Mouse (Mus musculus) hindbrain, embryonic 10.5 days (tissue): ENCODE results near the gene Aldh4a1. TPM values are rescaled to one million over a fixed set of nuclear protein-coding genes. Genes with fewer than 3 reads are reported as not detected.

Experiments used
- DNase-seq: peaks from one replicate; pipeline ENCODE4 v3.0.0-alpha.2; 2017; ENCODE audit warnings: low spot score
- H3K27ac ChIP-seq: fragments of 300-500 bp; sonication (generic); 2 replicates; pipeline ENCODE4 v1.5.1; 2016; ENCODE audit warnings: mild to moderate bottlenecking, moderate library complexity
- H3K27me3 ChIP-seq: fragments of 300-500 bp; sonication (generic); 2 replicates; pipeline ENCODE4 v1.6.1; 2016; ENCODE audit warnings: mild to moderate bottlenecking; ENCODE audit not compliant: poor library complexity, insufficient read depth, severe bottlenecking
- H3K36me3 ChIP-seq: fragments of 300-500 bp; sonication (generic); 2 replicates; pipeline ENCODE4 v1.6.1; 2016; ENCODE audit warnings: mild to moderate bottlenecking, moderate library complexity
- H3K4me1 ChIP-seq: fragments of 300-500 bp; sonication (generic); replicated peaks from 2 replicates; pipeline ENCODE4 v1.6.1; 2016; ENCODE audit warnings: mild to moderate bottlenecking
- H3K4me3 ChIP-seq: fragments of 300-500 bp; sonication (generic); 2 replicates; pipeline ENCODE4 v1.5.1; 2016; ENCODE audit warnings: mild to moderate bottlenecking, moderate library complexity
- H3K9me3 ChIP-seq: fragments of 300-500 bp; sonication (generic); 2 replicates; pipeline ENCODE4 v1.6.1; 2016; ENCODE audit warnings: mild to moderate bottlenecking, moderate library complexity
- WGBS: fragments of 180-500 bp; shearing (Covaris S2); methylation state at CpG from one replicate; pipeline ENCODE4 v1.1.7; 2016; 5-methylcytosine and 5-hydroxymethylcytosine counted together
- polyA plus RNA-seq: library from polyadenylated mRNA; unstranded; fragments of >200 nt; fragmentation: Nextera tagmentation; extraction: Ambion mirVana; gene quantifications from 2 replicates; pipeline ENCODE4 v1.2.1, GENCODE M21; 2016

The Aldh4a1 gene
- polyA plus RNA-seq, 1 experiment from 2014 or later = 22.5 TPM

DNA sequence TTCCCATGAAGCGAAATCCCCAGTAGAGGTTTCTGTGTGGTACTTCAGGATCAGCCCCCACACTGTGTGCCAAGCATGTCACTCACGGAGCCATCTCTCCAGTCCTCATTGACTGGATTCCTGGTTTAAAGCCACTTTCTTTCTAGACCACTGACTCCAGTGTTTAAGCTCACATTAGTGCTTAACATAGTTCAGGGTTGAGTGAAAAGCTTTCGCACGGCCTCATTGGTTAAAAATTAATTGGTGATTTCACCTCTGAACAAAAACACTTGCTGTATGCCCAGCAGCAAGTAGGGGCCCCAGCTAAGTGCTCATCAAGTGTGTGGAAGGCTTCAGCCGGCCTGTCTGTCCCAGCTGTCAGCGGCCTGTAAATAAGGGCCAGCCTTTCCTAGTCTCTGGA lies 45.0 kb downstream of the Aldh4a1 start:
- no peak overlapping the region for H3K27ac ChIP-seq
- 72% methylated on average over 6 of the region's 6 CpGs for WGBS
- no peak for DNase-seq

GRCm38 (mm10) chr4:139669847-139670246 lies 47.2 kb downstream of the Aldh4a1 start:
- H3K4me3 ChIP-seq = no peak overlapping the region
- 0 out of 2 replicates have a peak, but pooled peaks cover 2% of the 10 kb centered on the region for H3K9me3 ChIP-seq
- H3K27ac ChIP-seq = no peak overlapping the region
- H3K4me1 ChIP-seq = no peaks in the 10 kb centered on the region
- WGBS = 19% methylated on average over 6 of the region's 6 CpGs
- peaks cover 10% of the 10 kb centered on the region for H3K27me3 ChIP-seq
- DNase-seq = peak; percentile 70
- no peaks in the 10 kb centered on the region for H3K36me3 ChIP-seq

More for the DNA sequence above, 45.0 kb downstream of the Aldh4a1 start:
- 0 out of 2 replicates have a peak, but pooled peaks cover 2% of the 10 kb centered on the region for H3K9me3 ChIP-seq
- peaks cover 7% of the 10 kb centered on the region; the same call in 1 of the 2 replicates for H3K27me3 ChIP-seq
- H3K4me1 ChIP-seq = no peaks in the 10 kb centered on the region
- no peaks in the 10 kb centered on the region for H3K36me3 ChIP-seq
- H3K4me3 ChIP-seq = no peak overlapping the region

GRCm38 (mm10) chr4:139675696-139676095 lies 53.0 kb downstream of the Aldh4a1 start:
- no peaks in the 10 kb centered on the region for H3K36me3 ChIP-seq
- H3K27me3 ChIP-seq = peaks cover 10% of the 10 kb centered on the region
- H3K9me3 ChIP-seq = peaks cover 21% of the 10 kb centered on the region
- H3K4me1 ChIP-seq = peaks cover 10% of the 10 kb centered on the region
- 64% methylated on average over 9 of the region's 9 CpGs for WGBS
- H3K4me3 ChIP-seq = no peak overlapping the region
- no peak overlapping the region for H3K27ac ChIP-seq
- peak; percentile 15 for DNase-seq

- 80% methylated on average over 22 of the region's 22 CpGs for WGBS
- Histone ChIP-seq H3K27me3 (peaks cover 13% of the 10 kb centered on the region; the same call in 1 of the 2 replicates), H3K9me3 (peaks cover 17% of the 10 kb centered on the region; the same call in 1 of the 2 replicates), H3K4me3 (no peak overlapping the region), H3K27ac (no peak overlapping the region), H3K36me3 (no peaks in the 10 kb centered on the region), H3K4me1 (peaks cover 14% of the 10 kb centered on the region)
- DNase-seq = no peak
Measured at GRCm38 (mm10) chr4:139683728-139684638, 61.3 kb downstream of the Aldh4a1 start.

- peak; percentile 83 for DNase-seq
- WGBS = 13% methylated on average over 3 of the region's 3 CpGs
- H3K36me3 ChIP-seq = no peaks in the 10 kb centered on the region
- H3K4me3 ChIP-seq = no peak overlapping the region
- H3K27me3 ChIP-seq = peaks cover 13% of the 10 kb centered on the region; the same call in 1 of the 2 replicates
- no peak overlapping the region for H3K27ac ChIP-seq
- peaks cover 12% of the 10 kb centered on the region; the same call in 1 of the 2 replicates for H3K9me3 ChIP-seq
- H3K4me1 ChIP-seq = peaks cover 15% of the 10 kb centered on the region
Measured at GRCm38 (mm10) chr4:139684639-139685017, 62.0 kb downstream of the Aldh4a1 start.

GRCm38 (mm10) chr4:139688058-139688457 lies 65.4 kb downstream of the Aldh4a1 start:
- Histone ChIP-seq H3K4me3 (no peak overlapping the region), H3K9me3 (no peaks in the 10 kb centered on the region), H3K27ac (peak overlapping the region; percentile 18; the same call in 1 of the 2 replicates), H3K27me3 (peaks cover 46% of the 10 kb centered on the region), H3K36me3 (no peaks in the 10 kb centered on the region), H3K4me1 (peaks cover 18% of the 10 kb centered on the region)
- no peak for DNase-seq
- WGBS = 59% methylated on average over 9 of the region's 9 CpGs

DNA sequence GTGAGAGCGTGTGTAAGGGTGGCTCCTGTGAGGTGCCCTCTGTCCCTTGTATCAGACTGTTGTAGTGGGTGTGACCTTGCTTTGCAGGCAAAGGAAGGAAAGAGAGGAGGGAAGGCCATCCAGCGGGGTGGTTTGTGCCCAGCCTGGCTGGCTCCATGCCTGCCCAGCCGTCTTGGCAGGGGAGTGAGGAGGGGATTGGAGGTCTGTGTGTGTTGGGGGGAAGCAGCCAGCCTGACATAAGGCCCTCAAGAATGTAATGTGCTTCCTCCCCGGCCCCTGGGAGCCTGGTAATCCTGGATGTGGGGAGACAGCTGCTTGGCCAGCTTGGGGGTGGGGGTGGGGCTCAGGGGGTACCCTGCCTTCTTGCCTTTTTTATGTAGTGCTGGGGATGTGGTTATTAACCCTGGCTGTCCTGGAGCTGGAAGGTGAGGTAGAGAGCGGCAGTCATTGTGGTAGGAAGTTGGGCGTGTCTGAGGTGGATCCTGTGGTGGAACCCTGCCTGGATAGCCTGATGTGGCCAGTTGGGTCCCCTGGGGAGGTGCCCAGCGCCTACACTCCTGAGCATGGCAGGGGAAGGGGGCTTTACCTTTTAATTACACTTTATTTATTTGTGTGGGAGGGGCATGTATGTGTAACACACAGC lies 67.1 kb downstream of the Aldh4a1 start:
- WGBS = 38% methylated on average over 7 of the region's 7 CpGs
- H3K27ac ChIP-seq = 0 out of 2 replicates have a peak overlapping the region, but pooled peaks have one; percentile 2
- DNase-seq = no peak

GRCm38 (mm10) chr4:139693315-139693714 lies 70.6 kb downstream of the Aldh4a1 start:
- Histone ChIP-seq H3K27ac (no peak overlapping the region), H3K9me3 (no peaks in the 10 kb centered on the region), H3K27me3 (peaks cover 68% of the 10 kb centered on the region), H3K4me3 (no peak overlapping the region), H3K4me1 (peaks cover 15% of the 10 kb centered on the region), H3K36me3 (no peaks in the 10 kb centered on the region)
- WGBS = 30% methylated on average over 5 of the region's 5 CpGs
- no peak for DNase-seq

More for the DNA sequence above, 67.1 kb downstream of the Aldh4a1 start:
- H3K4me1 ChIP-seq = peaks cover 18% of the 10 kb centered on the region
- peaks cover 58% of the 10 kb centered on the region for H3K27me3 ChIP-seq
- no peaks in the 10 kb centered on the region for H3K9me3 ChIP-seq
- H3K36me3 ChIP-seq = no peaks in the 10 kb centered on the region
- no peak overlapping the region for H3K4me3 ChIP-seq

GRCm38 (mm10) chr4:139697755-139698154 lies 75.1 kb downstream of the Aldh4a1 start:
- Histone ChIP-seq H3K4me3 (no peak overlapping the region), H3K27ac (peak overlapping the region; percentile 59), H3K9me3 (no peaks in the 10 kb centered on the region), H3K27me3 (peaks cover 45% of the 10 kb centered on the region), H3K4me1 (peaks cover 16% of the 10 kb centered on the region), H3K36me3 (no peaks in the 10 kb centered on the region)
- WGBS = 4% methylated on average over 9 of the region's 9 CpGs
- DNase-seq = peak; percentile 29

- Histone ChIP-seq H3K9me3 (0 out of 2 replicates have a peak, but pooled peaks cover 1% of the 10 kb centered on the region), H3K4me1 (peaks cover 16% of the 10 kb centered on the region), H3K27me3 (peaks cover 37% of the 10 kb centered on the region), H3K27ac (peak overlapping the region; percentile 59; the same call in 1 of the 2 replicates), H3K4me3 (no peak overlapping the region), H3K36me3 (no peaks in the 10 kb centered on the region)
- DNase-seq = no peak
- WGBS = 63% methylated on average over 8 of the region's 8 CpGs
Measured at GRCm38 (mm10) chr4:139698602-139699001, 75.9 kb downstream of the Aldh4a1 start.
